Mouse (Mus musculus) stomach, embryonic 16.5 days (tissue): ENCODE data around the gene Kif5c. TPM values are rescaled to one million over a fixed set of nuclear protein-coding genes. Genes with fewer than 3 reads are reported as not detected.

Source experiments
- ATAC-seq: fragments of 200-750 bp; cut with Nextera tagmentation; 2 replicates; pipeline ENCODE4 v1.8.0; 2017; ENCODE audit warnings: moderate number of reproducible peaks, moderate TSS enrichment; ENCODE audit not compliant: insufficient read depth, low FRiP score
- H3K27ac ChIP-seq: fragments of 300-500 bp; sonication (generic); 2 replicates; pipeline ENCODE4 v1.5.1; 2014; ENCODE audit warnings: low read length
- H3K27me3 ChIP-seq: fragments of 300-500 bp; sonication (generic); 2 replicates; pipeline ENCODE4 v1.6.1; 2014; ENCODE audit warnings: low read length, control low read depth, mixed read lengths; ENCODE audit not compliant: control insufficient read depth, insufficient read depth
- H3K36me3 ChIP-seq: fragments of 300-500 bp; sonication (generic); 2 replicates; pipeline ENCODE4 v1.6.1; 2014; ENCODE audit warnings: low read length; ENCODE audit not compliant: control insufficient read depth, insufficient read depth
- H3K4me1 ChIP-seq: fragments of 300-500 bp; sonication (generic); 2 replicates; pipeline ENCODE4 v1.6.1; 2014; ENCODE audit warnings: low read length, control low read depth, mixed read lengths; ENCODE audit not compliant: control insufficient read depth, insufficient read depth
- H3K4me2 ChIP-seq: fragments of 300-500 bp; sonication (generic); 2 replicates; pipeline ENCODE4 v1.6.1; 2014; ENCODE audit warnings: low read depth, low read length, mixed read lengths
- H3K4me3 ChIP-seq: fragments of 300-500 bp; sonication (generic); replicated peaks from 2 replicates; pipeline ENCODE4 v1.5.1; 2014; ENCODE audit warnings: mild to moderate bottlenecking, low read length
- H3K9ac ChIP-seq: fragments of 300-500 bp; sonication (generic); 2 replicates; pipeline ENCODE4 v1.6.1; 2014; ENCODE audit warnings: low read length
- H3K9me3 ChIP-seq: fragments of 300-500 bp; sonication (generic); replicated peaks from 2 replicates; pipeline ENCODE4 v1.6.1; 2016; ENCODE audit warnings: low read length, control low read depth; ENCODE audit not compliant: control insufficient read depth
- WGBS: fragments of 180-500 bp; shearing (Covaris S2); extraction: QIAGEN DNeasy Blood & Tissue Kit; methylation state at CpG from one replicate; pipeline ENCODE4 v1.1.7; 2014; 5-methylcytosine and 5-hydroxymethylcytosine counted together
- polyA plus RNA-seq: library from polyadenylated mRNA; unstranded; fragments of >200 nt; fragmentation: Nextera tagmentation; extraction: Ambion mirVana; gene quantifications from 2 replicates; pipeline ENCODE4 v1.2.1, GENCODE M21; 2015

The Kif5c gene
- polyA plus RNA-seq, 1 experiment from 2014 or later: 5.9 TPM

DNA sequence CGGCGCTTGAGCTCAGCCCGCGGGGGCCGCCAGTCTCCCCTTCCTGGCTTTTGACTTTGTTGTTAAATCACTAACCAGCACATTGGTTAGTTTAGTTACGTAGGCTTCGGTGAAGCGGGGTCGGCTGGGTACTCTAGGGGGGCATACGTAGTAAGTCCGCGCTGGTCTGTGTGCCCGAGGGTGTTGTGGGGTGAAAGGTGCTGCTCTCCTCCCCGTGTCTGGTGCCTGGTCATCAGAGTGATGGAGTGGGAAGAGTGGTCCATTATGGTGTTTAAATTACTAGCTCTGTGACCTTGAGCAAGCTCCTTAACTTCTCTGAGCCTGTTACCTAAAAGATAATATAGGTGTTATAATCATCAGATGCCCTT is 168.9 kb downstream of the Kif5c start:
- ATAC-seq: no peak
- peak overlapping the region; percentile 39 for H3K27ac ChIP-seq
- H3K9ac ChIP-seq: peak overlapping the region; percentile 85
- no peaks in the 10 kb centered on the region for H3K36me3 ChIP-seq
- H3K4me3 ChIP-seq: peak overlapping the region; percentile 68
- H3K4me2 ChIP-seq: peak overlapping the region; percentile 94
- no peaks in the 10 kb centered on the region; the same call in 1 of the 2 replicates for H3K27me3 ChIP-seq
- H3K4me1 ChIP-seq: peaks cover 9% of the 10 kb centered on the region; the same call in 1 of the 2 replicates
- no peaks in the 10 kb centered on the region for H3K9me3 ChIP-seq
- WGBS: 2% methylated on average over 14 of the region's 14 CpGs

DNA sequence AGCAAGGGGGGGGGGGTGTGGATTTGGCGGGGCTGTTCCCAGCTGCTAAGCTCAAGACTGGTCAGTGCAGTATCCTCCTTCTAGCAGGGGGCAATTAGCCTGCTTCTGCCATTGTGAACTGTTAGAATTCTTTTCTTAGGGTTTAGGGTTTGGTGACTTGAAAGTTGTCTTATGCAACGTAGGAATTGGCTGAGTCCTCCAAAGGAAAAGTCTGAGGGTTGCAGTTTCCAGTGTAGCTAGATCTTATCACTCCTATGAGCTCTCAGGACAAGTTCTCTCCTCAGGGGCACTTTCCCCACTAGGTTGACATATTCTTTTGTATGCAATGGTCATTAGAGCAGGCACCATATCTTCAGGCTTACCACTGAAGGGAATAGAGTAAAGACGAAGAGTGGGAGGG is 169.5 kb downstream of the Kif5c start:
- H3K27ac ChIP-seq: no peak overlapping the region
- peaks cover 9% of the 10 kb centered on the region; the same call in 1 of the 2 replicates for H3K4me1 ChIP-seq
- H3K36me3 ChIP-seq: no peaks in the 10 kb centered on the region
- no peaks in the 10 kb centered on the region for H3K9me3 ChIP-seq
- H3K9ac ChIP-seq: no peak overlapping the region
- H3K4me2 ChIP-seq: peak overlapping the region; percentile 94
- ATAC-seq: no peak
- H3K4me3 ChIP-seq: peak overlapping the region; percentile 68
- no peaks in the 10 kb centered on the region; the same call in 1 of the 2 replicates for H3K27me3 ChIP-seq
- WGBS: 22% methylated on average over 3 of the region's 3 CpGs

DNA sequence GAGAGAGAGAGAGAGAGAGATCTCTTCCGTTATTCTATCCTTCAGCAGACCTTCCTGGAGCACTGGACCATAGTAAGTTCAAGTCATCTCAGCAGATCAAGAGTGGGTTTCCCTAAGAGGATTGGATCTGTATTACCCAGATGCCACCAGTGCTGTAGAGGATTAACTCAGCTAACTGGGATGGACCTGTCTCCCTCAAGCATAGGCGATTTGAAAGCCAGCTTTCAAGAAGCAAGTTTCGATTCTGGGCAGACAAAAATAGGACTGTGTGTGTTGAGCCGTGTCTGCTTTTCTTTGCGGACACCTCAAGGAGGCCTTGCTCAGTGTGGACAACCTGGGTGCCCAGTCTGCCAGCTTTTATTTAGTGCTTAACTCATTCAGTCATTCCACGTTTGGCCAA is 170.0 kb downstream of the Kif5c start:
- WGBS: 74% methylated on average over 6 of the region's 6 CpGs
- Histone ChIP-seq H3K27ac (no peak overlapping the region), H3K4me3 (peak overlapping the region; percentile 68), H3K4me1 (peaks cover 9% of the 10 kb centered on the region; the same call in 1 of the 2 replicates), H3K4me2 (peak overlapping the region; percentile 94), H3K27me3 (no peaks in the 10 kb centered on the region; the same call in 1 of the 2 replicates), H3K9ac (no peak overlapping the region), H3K36me3 (no peaks in the 10 kb centered on the region), H3K9me3 (no peaks in the 10 kb centered on the region)
- ATAC-seq: no peak

- Histone ChIP-seq H3K9ac (no peak overlapping the region), H3K9me3 (no peaks in the 10 kb centered on the region), H3K27ac (no peak overlapping the region), H3K27me3 (no peaks in the 10 kb centered on the region; the same call in 1 of the 2 replicates), H3K36me3 (no peaks in the 10 kb centered on the region), H3K4me2 (peak overlapping the region; percentile 94), H3K4me1 (peaks cover 9% of the 10 kb centered on the region; the same call in 1 of the 2 replicates), H3K4me3 (peak overlapping the region; percentile 68; the same call in 1 of the 2 replicates)
- no peak for ATAC-seq
- WGBS: 78% methylated on average over 5 of the region's 5 CpGs
Measured at GRCm38 (mm10) chr2:49789504-49789903, 170.4 kb downstream of the Kif5c start.

DNA sequence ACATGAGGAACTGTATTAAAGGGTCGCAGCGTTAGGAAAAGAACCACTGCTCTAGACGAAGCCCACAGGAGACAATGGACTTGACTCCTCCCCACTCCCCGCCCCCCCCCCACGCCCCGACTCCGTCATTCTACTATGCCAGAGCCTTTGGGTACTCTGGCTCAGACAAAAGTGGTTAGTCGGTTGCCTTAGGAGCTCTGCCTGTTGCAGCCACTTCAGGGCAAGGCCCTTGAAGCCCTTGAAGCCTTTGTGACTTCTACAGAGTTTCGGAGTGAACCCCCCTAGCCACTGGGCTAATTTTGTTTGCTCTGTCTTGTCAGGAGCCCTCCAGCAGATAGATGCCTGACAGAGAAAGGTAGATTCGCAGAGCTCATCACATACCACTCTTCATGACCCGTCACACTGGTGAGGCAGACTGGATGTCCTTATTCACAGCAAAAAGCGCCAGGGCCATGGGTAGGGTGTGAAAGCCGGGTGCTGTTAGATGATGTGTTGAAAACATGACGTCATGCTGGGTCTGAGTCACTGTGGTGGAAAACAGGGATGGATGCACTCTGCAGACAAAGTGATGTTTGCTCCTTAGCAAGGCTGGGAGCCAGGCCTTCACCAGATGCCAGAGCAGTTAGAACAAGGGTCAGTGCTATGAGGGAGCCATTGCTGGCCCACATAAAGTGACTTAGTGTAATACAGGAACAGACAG is 178.5 kb downstream of the Kif5c start:
- Histone ChIP-seq H3K36me3 (no peaks in the 10 kb centered on the region), H3K27me3 (no peaks in the 10 kb centered on the region), H3K9ac (no peak overlapping the region), H3K4me1 (no peaks in the 10 kb centered on the region), H3K4me2 (no peak overlapping the region), H3K27ac (no peak overlapping the region), H3K9me3 (no peaks in the 10 kb centered on the region), H3K4me3 (no peak overlapping the region)
- no peak for ATAC-seq
- 59% methylated on average over 14 of the region's 14 CpGs for WGBS

DNA sequence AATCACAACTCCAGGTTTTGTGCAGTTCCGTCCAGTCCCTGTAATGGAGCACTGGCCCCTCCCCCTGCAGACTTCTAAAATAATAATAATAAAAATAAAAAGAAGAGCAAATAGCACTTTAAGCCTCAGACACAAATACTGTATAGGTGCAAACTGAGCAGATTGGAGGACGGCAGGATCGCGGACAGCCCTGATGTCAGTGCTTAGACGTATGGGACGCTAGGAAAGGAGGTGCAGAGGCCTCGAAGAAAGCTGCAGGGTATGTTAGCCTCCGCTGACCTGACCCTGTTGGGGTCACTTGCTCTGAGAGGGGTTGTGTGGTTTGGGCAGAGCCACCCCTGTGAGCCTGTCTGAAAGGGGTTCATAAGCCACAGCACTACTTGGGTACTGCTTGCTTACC is 185.3 kb downstream of the Kif5c start:
- H3K9ac ChIP-seq: no peak overlapping the region
- no peaks in the 10 kb centered on the region for H3K36me3 ChIP-seq
- no peak overlapping the region for H3K4me3 ChIP-seq
- H3K4me1 ChIP-seq: no peaks in the 10 kb centered on the region
- ATAC-seq: no peak
- no peak overlapping the region for H3K4me2 ChIP-seq
- H3K27me3 ChIP-seq: no peaks in the 10 kb centered on the region
- no peak overlapping the region for H3K27ac ChIP-seq
- 59% methylated on average over 8 of the region's 8 CpGs for WGBS
- no peaks in the 10 kb centered on the region for H3K9me3 ChIP-seq

DNA sequence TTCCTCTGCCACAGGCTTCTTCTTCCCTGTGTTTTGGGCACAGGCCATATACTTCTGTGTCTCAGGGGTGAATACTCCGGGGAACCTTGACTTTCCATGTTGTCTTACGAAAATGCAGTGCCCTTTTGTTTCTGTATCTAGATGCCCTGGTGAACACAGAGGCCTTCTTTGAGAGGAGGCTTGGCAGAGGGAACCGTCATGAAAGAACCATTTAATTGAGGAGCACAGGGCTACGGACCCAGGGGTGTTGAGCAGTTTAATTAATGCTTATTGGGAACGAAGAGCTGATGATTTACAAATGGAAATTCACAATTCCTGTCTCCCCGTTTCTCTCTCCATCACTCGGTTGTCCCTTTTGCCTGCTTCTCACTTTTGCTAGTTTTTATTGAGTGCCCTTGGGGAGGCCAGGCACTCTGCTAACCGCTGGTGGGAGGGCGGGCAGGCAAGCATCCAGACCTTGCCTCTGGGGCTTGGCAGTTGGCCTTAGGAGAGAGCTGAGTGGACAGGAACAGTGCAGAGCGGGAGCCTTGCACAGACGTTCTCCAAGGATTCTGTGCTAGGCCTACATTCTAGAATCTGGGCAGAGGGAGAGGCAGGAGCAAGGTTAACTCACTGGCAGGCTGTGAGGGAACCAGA is 186.8 kb downstream of the Kif5c start:
- Histone ChIP-seq H3K27ac (no peak overlapping the region), H3K4me3 (no peak overlapping the region), H3K9ac (no peak overlapping the region), H3K4me2 (no peak overlapping the region), H3K4me1 (no peaks in the 10 kb centered on the region), H3K27me3 (no peaks in the 10 kb centered on the region), H3K36me3 (no peaks in the 10 kb centered on the region), H3K9me3 (no peaks in the 10 kb centered on the region)
- WGBS: 79% methylated on average over 11 of the region's 11 CpGs
- no peak for ATAC-seq

- Histone ChIP-seq H3K9me3 (no peaks in the 10 kb centered on the region), H3K36me3 (no peaks in the 10 kb centered on the region), H3K4me2 (no peak overlapping the region), H3K4me3 (no peak overlapping the region), H3K9ac (no peak overlapping the region), H3K27ac (peak overlapping the region; percentile 11; the same call in 1 of the 2 replicates), H3K4me1 (peaks cover 12% of the 10 kb centered on the region; the same call in 1 of the 2 replicates), H3K27me3 (no peaks in the 10 kb centered on the region)
- WGBS: 69% methylated on average over 6 of the region's 6 CpGs
- no peak for ATAC-seq
Measured at GRCm38 (mm10) chr2:49809496-49809895, 190.4 kb downstream of the Kif5c start.

DNA sequence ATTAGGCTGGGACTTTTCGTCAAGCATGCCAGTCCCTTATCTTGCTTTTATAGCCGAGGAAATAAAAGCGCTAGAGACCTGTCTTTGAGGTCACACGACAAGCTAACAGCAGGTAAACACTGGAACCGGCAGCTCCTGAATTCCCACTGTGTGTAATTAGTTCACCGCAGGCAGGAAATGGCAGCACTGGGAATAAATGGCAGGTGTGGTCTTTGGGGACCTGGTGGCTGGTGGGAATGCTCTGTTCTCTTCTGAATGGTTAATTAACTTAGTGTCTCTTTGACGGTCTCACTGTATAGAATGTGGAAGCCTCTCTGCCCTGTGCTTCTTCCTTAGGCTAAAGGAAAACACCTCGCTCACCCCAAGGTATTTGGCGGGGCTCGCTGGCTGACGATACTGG is 192.3 kb downstream of the Kif5c start:
- peak; percentile 31; the same call in 1 of the 2 replicates for ATAC-seq
- Histone ChIP-seq H3K4me3 (no peak overlapping the region), H3K27ac (peak overlapping the region; percentile 87), H3K36me3 (no peaks in the 10 kb centered on the region), H3K9ac (no peak overlapping the region), H3K9me3 (no peaks in the 10 kb centered on the region), H3K27me3 (no peaks in the 10 kb centered on the region), H3K4me2 (peak overlapping the region; percentile 22), H3K4me1 (peaks cover 22% of the 10 kb centered on the region)
- WGBS: 24% methylated on average over 11 of the region's 11 CpGs
